Mouse (Mus musculus) heart, postnatal 0 days (tissue): ENCODE results near the gene Ndufb6.

ENCODE experiments used
- CTCF ChIP-seq: IDR thresholded peaks from 2 replicates; pipeline ENCODE4 v1.5.1; 2016; ENCODE audit warnings: antibody characterized with exemption, control low read depth, low read depth
- EP300 ChIP-seq: IDR thresholded peaks from 2 replicates; pipeline ENCODE4 v1.6.1; 2016; ENCODE audit warnings: antibody characterized with exemption, low read depth

- TF ChIP-seq CTCF = no peak
- no peak for TF ChIP-seq EP300
These were observed 39.6 kb downstream of the Ndufb6 start, which contains the start of gene Ddx58 for GRCm38 (mm10) chr4:40239409-40240271.
